Comparison of ENCODE assay signal across 16 mouse cellular contexts in genomic region chr2:94184906-94185305, GRCm38 (mm10).
"Had no signal": no experiment of that assay in that cellular context is flagged by ENCODE, and none has a peak within 500 bp of the region (broad histone marks: within the 10 kb centered on the region; RNA-seq: fewer than 3 reads in every experiment).

No protein-coding gene starts in this region.

- H3K27ac ChIP-seq: midbrain, embryonic 10.5 days; midbrain, embryonic 12.5 days; neural tube, embryonic 13.5 days; neural tube, embryonic 15.5 days had no signal

- H3K4me3 ChIP-seq: midbrain, embryonic 12.5 days; myocyte; neural tube, embryonic 13.5 days; neural tube, embryonic 15.5 days had no signal

- DNase-seq: lung, adult 18-20 months; lung, embryonic 14.5 days; lung, postnatal 10 days; lung, postnatal 4 days; midbrain, embryonic 14.5 days; right cerebral cortex, postnatal 25 days; right cerebral cortex, postnatal 4 days; spleen, adult 18-20 months; thymus, adult 2 months; thymus, postnatal 25 days; thymus, postnatal 4 days had no signal
